Mouse (Mus musculus): Measurements from ENCODE around the gene BC030500.
A peak's percentile ranks its signal among the peaks of the same experiment; 100 is the strongest.

BC030500 gene

GRCm38 (mm10) chr8:58911677-58912076 is at the start of gene BC030500:
Gene BC030500, plus strand, starts transcription at chr8:58911755.
- no peak for DNase-seq (ENCODE audit: low spot score in 2 of 2)

DNA sequence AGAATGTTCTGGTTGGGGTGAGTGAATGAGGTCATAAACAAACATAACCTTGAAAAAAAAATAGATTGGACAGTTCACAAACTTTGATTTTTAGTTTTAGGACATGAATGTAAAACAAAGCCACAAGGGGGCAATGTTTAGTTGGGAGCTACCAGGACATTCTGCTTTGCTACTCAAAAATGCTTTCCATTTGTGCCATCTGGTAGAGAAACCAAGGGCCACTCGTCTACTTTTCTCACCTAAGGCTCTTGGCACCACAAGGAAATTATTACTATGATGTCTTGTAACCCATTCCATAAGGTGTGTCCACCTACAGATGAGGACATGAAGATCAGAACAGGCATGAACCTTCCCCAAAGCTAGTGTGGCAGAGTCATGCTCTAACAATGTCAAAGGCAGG is 25.1 kb upstream of the BC030500 start:
- DNase-seq (ENCODE audit: low spot score in 2 of 2) = no peak

DNA sequence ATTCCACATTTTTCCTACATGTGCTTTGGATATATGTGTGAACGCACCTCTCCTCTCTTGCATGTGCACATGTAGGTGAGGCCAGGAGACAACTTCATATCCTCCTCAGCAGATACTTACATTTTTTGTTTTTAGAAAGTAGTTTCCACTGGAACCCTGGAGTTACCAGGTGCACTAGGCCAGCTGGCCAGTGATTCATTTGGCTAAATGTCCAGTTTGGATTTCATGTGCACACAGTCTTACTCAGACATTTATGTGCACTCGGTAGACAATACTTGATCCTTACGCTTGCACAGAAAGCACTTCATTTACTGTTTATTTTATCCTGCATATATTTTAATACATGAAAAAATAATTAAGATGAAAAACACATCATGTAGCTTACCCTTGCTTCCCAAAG is 21.0 kb upstream of the BC030500 start:
- DNase-seq (ENCODE audit: low spot score in 2 of 2) = no peak

DNA sequence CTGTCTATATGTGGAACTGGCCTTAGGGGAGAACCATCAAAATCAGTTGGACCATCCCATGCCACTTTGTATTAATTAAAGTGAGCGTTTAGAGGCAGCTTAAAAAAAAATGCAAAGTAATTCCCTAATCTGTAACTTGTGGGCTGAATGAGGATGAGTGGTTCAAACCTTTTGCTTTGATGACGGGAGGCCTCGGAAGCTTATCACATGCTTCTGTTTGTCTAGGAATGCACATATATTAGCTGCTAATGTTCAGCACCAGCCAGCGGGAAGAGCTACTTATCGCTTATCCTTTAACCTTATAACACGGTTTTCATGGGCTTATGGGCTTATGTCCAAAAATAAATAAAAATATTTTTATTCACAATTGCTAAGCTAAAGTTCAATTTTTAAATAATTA is 15.6 kb upstream of the BC030500 start:
- no peak for DNase-seq (ENCODE audit: low spot score in 2 of 2)

DNA sequence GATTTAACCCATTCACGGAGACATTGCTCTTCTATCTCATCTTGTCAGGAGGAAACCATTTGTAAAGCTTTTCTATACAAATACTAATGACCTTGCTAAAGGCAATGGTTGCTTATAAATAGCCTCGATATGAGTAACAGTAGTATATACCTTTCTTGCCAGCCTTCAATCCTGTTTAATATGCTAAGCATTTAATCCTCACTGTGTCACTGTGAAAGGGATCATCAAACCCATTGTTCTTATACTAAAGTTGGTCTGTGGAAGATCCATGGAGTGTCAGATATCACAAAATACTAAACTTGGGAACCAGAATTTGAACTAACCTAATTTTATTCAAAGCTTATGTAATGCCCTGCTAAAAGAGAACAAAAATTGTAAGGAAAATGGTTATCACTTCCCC is 7.1 kb upstream of the BC030500 start:
- no peak for DNase-seq (ENCODE audit: low spot score in 2 of 2)

GRCm38 (mm10) chr8:58912196-58912839 is 763 bp downstream of the BC030500 start, which contains the start of gene Galntl6:
Gene Galntl6, minus strand, starts transcription at chr8:58912640.
- DNase-seq (ENCODE audit: low spot score in 2 of 2) = peak; percentile 35 to 57

GRCm38 (mm10) chr8:58912840-58913639 is 1.5 kb downstream of the BC030500 start:
- DNase-seq (ENCODE audit: low spot score in 2 of 2) = peak; percentile 19 to 22

GRCm38 (mm10) chr8:58913640-58913968 is 2.0 kb downstream of the BC030500 start:
- DNase-seq (ENCODE audit: low spot score in 2 of 2) = no peak

DNA sequence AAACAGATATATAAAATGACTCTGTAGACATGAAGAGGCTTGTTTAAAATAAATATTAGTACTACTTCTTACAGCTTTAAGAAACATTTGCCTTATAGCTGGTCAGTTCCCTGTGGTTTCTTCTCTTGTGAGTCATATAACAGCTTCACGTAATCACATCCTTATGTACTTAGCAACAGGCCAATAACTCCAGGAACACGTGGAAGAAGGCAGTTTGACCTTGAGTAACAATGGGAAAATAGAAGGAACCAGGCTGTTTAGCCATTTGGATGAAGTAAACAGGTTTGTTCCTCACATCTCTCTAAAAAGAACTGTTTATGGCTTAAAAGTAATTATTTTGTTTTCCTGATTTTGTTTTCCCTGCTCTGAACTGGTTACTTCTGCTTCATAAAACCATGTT is 3.6 kb downstream of the BC030500 start:
- no peak for DNase-seq (ENCODE audit: low spot score in 2 of 2)

DNA sequence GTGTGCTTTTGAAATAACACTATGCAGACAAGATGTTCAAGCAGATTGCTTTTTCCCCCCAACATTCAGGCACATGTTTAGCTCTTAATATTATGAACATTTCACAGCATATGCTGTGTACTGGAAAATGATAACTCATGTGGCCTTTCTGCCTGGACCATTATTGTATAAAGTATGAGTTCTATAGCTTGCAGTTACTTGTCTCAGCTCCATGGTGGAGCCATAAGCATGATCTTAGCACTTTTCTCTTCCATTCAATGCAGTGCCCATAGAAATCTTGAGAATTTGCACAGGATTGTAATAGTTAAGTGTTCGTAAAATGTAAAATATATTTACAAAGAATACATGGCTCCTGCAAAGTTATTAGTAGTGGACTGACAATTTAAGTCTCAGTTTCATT is 19.5 kb downstream of the BC030500 start:
- no peak for DNase-seq (ENCODE audit: low spot score in 2 of 2)

DNA sequence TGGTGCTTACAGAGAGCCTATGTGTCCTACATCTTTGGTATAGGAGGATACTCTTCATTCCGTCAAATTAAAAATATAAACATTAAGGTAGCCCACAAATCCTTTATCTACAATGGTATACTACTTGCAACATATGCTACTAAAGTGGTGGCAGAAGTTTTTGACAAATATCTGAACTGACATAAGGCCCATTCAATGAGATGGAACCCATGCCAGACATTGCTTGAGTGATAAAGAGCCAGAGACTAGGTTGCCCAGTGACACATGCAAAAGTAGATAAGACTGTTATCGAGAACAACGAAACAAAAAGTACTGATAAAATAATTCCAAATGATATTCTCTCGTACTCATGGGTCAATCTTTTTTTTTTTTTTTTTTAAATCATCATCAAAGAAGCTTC is 32.2 kb downstream of the BC030500 start:
- DNase-seq (ENCODE audit: low spot score in 2 of 2) = no peak

GRCm38 (mm10) chr8:58957195-58957739 is 45.7 kb downstream of the BC030500 start:
- DNase-seq (ENCODE audit: low spot score in 2 of 2) = no peak

Data from frontal cortex, postnatal 25 days (tissue).